8 mouse cellular contexts compared by ENCODE assay signal in genomic region chr8:95807331-95807843, GRCm38 (mm10). TPM values are rescaled to one million over a fixed set of nuclear protein-coding genes. Genes with fewer than 3 reads are reported as not detected.
DNase-seq lines count a peak whose midpoint lies in the region; ATAC-seq and TF ChIP-seq lines count a peak whose summit lies in the region.

Cnot1 (minus strand) TSS chr8:95807464.

- intact Hi-C loops in heart, postnatal 25 days (cut with DNase I), result loop anchor here (5.0 kb wide), 1 partner anchor 80 kb away; the partner anchor contains the start of gene Got2

- no peaks in the 10 kb centered on the region for H3K9me3 ChIP-seq in ES-E14 (ENCODE audit: control insufficient read depth, insufficient read depth, low read depth, low read length)
- no peaks in the 10 kb centered on the region for H3K9me3 ChIP-seq in forebrain, embryonic 15.5 days

- DNase-seq in ES-E14 (ENCODE audit: low read depth, low spot score), result peak; percentile 91
- peak; percentile 98 for DNase-seq in cerebellum, adult 11-12 months
- DNase-seq in heart, postnatal 25 days (ENCODE audit: low spot score), result peak; percentile 96
- DNase-seq in layer of hippocampus, adult 18-20 months (ENCODE audit: low spot score in 2 of 2), result peak; percentile 99
- DNase-seq in lung, adult 2 months, result peak; percentile 91
- peak; percentile 93 to 97 for DNase-seq in thymus, adult 18-20 months

- H3K9ac ChIP-seq in ES-E14 (ENCODE audit: insufficient read depth, low read depth, low read length, poor library complexity, severe bottlenecking), result peak within 1 kb of the TSS; percentile 100
- peak within 1 kb of the TSS; percentile 97 for H3K9ac ChIP-seq in forebrain, embryonic 15.5 days (replicated peaks)

- peaks cover 6 to 7% of the 10 kb centered on the region in 2 experiments; a peak in 3 of 4 replicates for H3K4me1 ChIP-seq in ES-E14 (ENCODE audit: control insufficient read depth in 2 of 2, insufficient read depth in 2 of 2, low read length in 2 of 2, poor library complexity in 1 of 2)
- peaks cover 31% of the 10 kb centered on the region for H3K4me1 ChIP-seq in forebrain, embryonic 15.5 days
- peaks cover 13% of the 10 kb centered on the region for H3K4me1 ChIP-seq in lung, adult 2 months (ENCODE audit: control insufficient read depth, insufficient read depth, low read length)

- H3K27ac ChIP-seq in ES-E14 (ENCODE audit: insufficient read depth, low read depth, low read length, poor library complexity, severe bottlenecking), result peak within 1 kb of the TSS; percentile 97
- peak within 1 kb of the TSS; percentile 94 for H3K27ac ChIP-seq in forebrain, embryonic 15.5 days (replicated peaks)

- ATAC-seq in forebrain, embryonic 15.5 days (replicated peaks), result peak; percentile 98
- ATAC-seq in neutrophil, adult 5-6 weeks (ENCODE audit: extremely low read depth, insufficient number of reproducible peaks, low FRiP score, poor library complexity, severe bottlenecking), result peak; percentile 86

- no peaks in the 10 kb centered on the region for H3K27me3 ChIP-seq in forebrain, embryonic 15.5 days

- peak; percentile 44; the same call in 1 of the 2 replicates for TF ChIP-seq POLR2A in lung, adult 2 months (IDR thresholded peaks at IDR 0.05; ENCODE audit: borderline replicate concordance, extremely low read depth, low read depth, low read length)

- no peak for TF ChIP-seq CTCF in lung, adult 2 months (IDR thresholded peaks at IDR 0.05; ENCODE audit: insufficient read depth, low read length)

- in situ Hi-C loops in ES-E14 (cut with MboI; ENCODE audit: low sequenced_read_pairs in 2 of 2, unreplicated experiment in 2 of 2), result no loop called here

- peak within 1 kb of the TSS; percentile 90 to 100 for H3K4me3 ChIP-seq in ES-E14 (ENCODE audit: insufficient read depth in 1 of 2, low read depth in 1 of 2, low read length in 2 of 2, poor library complexity in 1 of 2, severe bottlenecking in 1 of 2)
- H3K4me3 ChIP-seq in forebrain, embryonic 15.5 days, result peak within 1 kb of the TSS; percentile 97
- peak within 1 kb of the TSS; percentile 99 for H3K4me3 ChIP-seq in lung, adult 2 months (replicated peaks; ENCODE audit: extremely low read depth, low read depth, low read length)

- H3K36me3 ChIP-seq in ES-E14 (ENCODE audit: control insufficient read depth, insufficient read depth, low read length, poor library complexity, severe bottlenecking), result peaks cover 4% of the 10 kb centered on the region; the same call in 1 of the 2 replicates
- H3K36me3 ChIP-seq in forebrain, embryonic 15.5 days, result no peaks in the 10 kb centered on the region

- peak within 1 kb of the TSS; percentile 88 for H3K4me2 ChIP-seq in forebrain, embryonic 15.5 days (replicated peaks)

- WGBS in forebrain, embryonic 15.5 days, result under 1% methylated on average over 44 of the region's 44 CpGs
- 0% methylated on average over 44 of the region's 44 CpGs for WGBS in lung, adult 2 months

TF ChIP-seq in ES-E14, 5 proteins besides CTCF, POLR2A, EP300 and RAD21:
- TF ChIP-seq ZNF384 (IDR thresholded peaks at IDR 0.05; ENCODE audit: low read depth, low read length) (no peak), CHD2 (IDR thresholded peaks at IDR 0.05; ENCODE audit: low read depth, low read length) (peak; percentile 96), ZC3H11A (IDR thresholded peaks at IDR 0.05; ENCODE audit: borderline replicate concordance, low read depth, low read length) (no peak), HCFC1 (IDR thresholded peaks at IDR 0.05; ENCODE audit: borderline replicate concordance, insufficient read depth, low read length) (peak; percentile 50; the same call in 1 of the 2 replicates)

RNA-seq across cellular contexts. Expression of gene Cnot1, which starts in this region (rescaled TPM):
- total RNA-seq in ES-E14 (2012; rRNA removed), result 176 and 207 TPM in 2 replicates
- 51.7 and 52.7 TPM in 2 replicates for polyA plus RNA-seq in forebrain, embryonic 15.5 days (2015; fragmentation: Nextera tagmentation; extraction: Ambion mirVana)
- 100 to 1,000 TPM; 109 to 130 TPM for total RNA-seq in heart, postnatal 25 days (2021)
- total RNA-seq in layer of hippocampus, adult 18-20 months (2021), result 100 to 1,000 TPM; 118 to 119 TPM
- polyA plus RNA-seq in lung, adult 2 months (2012; rRNA removed), result 63.1 and 94.5 TPM in 2 replicates
- 160 and 182 TPM in 2 replicates for total RNA-seq in neutrophil, adult 5-6 weeks (2017)

Comparison
In these comparisons a context has a peak if more than half of its experiments do, and no peak if none do; other contexts are left out.
1. Peak in every context shown above with its lines: DNase-seq, ATAC-seq, H3K4me3 ChIP-seq and H3K27ac ChIP-seq.